Mouse (Mus musculus) kidney, adult 2 months (tissue): ENCODE data around the gene Tmem132a.

ENCODE experiments used
- CTCF ChIP-seq: fragments of 200-500 bp; conservative IDR thresholded peaks from 2 replicates; pipeline ENCODE4 v1.5.1; 2011; ENCODE audit warnings: low read depth, mild to moderate bottlenecking, control low read depth, low read length, moderate library complexity, mixed read lengths; ENCODE audit not compliant: insufficient read depth, insufficient read length
- POLR2A ChIP-seq: fragments of 200-500 bp; IDR thresholded peaks from one replicate; pipeline ENCODE4 v1.6.1; 2011; ENCODE audit warnings: low read depth, low read length, control low read depth

DNA sequence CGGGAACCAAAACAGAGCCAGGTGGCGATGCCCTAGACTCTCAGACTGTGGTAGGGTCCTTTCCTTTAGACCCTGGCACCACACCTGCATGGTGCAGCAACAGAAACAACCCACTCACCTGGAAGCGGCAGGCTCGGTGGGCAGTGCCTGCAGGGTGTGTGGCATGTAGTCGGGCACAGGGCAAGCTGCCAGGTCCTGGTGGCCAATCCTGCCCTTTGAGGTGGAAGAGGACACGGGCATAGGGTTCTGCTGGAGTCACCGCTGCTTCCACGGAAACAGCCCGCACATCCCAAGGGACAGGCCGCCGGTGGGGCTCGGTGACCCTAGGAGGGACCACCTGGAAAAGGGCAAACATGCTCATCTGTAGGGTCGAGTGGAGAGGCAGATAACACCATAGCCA is 3.4 kb downstream of the Tmem132a start:
- TF ChIP-seq CTCF (no peak), POLR2A (no peak)
